Mouse (Mus musculus): Measurements from ENCODE around the gene Cyp46a1.
A peak's percentile ranks its signal among the peaks of the same experiment; 100 is the strongest.

Cyp46a1 gene

DNA sequence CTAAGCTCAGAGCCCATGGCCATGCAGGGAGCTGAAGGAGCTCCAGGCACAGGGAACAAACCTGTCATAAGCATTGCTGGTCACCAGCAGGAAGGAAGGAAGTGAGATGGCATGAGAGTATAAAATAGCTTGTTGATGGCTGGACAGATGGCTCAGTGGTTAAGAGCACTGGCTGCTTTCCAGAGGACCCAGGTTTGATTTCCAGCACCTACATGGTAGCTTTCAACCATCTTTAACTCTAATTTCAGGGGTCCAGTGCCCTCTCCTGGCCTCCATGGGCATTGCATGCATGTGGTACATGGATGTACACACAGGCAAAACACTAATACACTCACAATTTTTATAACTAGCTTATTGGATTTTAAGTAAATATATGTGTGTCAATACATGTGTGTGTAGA, 21.8 kb downstream of the Cyp46a1 start:
- no peak for DNase-seq (ENCODE audit: low spot score in 2 of 2)

DNA sequence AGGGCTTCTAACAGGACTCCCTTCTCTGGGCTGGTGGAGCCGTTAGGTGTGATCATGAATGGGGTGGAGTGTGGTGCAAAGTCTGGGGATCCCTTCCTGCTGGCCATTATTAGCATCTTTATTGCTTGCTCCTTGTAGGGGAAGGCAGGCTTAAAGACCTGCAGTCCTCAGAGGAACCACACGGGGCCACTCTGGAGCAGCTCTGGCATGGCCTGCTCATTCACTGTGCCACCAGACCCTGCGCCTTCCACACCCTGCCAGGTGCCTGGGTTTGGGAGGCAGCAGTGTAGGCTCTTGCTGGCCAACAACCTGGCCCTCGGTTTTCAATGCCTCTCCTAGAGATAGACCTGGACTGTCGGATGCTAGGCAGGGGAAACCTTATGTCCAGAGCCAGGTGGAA, 29.6 kb downstream of the Cyp46a1 start:
- DNase-seq (ENCODE audit: low spot score in 2 of 2) = peak; percentile 46 to 77

DNA sequence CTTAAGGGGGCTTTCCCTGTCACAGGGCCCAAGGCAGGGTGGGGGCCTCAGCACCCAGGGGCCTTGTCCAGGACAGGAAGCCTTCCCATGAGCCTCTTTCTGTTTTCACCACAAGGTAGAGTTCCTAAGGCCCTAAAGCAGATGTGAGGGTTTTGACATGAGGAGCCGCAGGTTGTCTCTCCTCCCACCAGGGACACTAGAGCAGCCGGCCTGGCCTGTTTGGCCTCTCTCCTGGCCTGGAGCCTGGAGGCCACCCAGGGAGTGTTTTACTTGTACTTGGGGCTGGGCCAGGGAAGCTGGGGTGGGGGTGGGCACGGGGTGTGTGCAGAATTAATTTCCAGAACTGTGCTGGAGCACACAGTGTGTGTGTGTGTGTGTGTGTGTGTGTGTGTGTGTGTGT, 31.2 kb downstream of the Cyp46a1 start:
- peak in 1 of 2 experiments; percentile 33 for DNase-seq (ENCODE audit: low spot score in 2 of 2)

GRCm38 (mm10) chr12:108365868-108366267, 31.7 kb downstream of the Cyp46a1 start:
- DNase-seq (ENCODE audit: low spot score in 2 of 2) = no peak

DNA sequence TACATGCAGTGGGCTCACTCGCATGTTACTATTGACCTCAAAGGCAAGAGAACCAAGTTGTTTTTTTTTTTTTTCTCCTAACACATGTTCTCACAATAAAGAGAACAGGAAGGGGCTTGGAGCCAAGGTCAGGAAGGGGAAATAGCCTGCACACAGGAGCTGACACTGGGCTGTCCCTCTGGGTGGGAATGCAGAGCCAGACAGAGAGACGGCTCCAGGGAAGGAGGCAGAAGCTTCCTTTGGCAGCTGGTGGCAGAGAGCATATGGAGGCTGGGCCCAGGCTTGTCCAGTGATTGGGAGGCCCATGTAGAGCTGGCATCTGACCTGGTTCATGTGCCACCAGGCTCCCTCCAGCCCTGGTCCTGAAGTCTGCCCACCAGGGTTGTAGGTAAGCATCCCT, 33.7 kb downstream of the Cyp46a1 start:
- DNase-seq (ENCODE audit: low spot score in 2 of 2) = no peak

GRCm38 (mm10) chr12:108368921-108369320, 34.7 kb downstream of the Cyp46a1 start:
- DNase-seq (ENCODE audit: low spot score in 2 of 2) = no peak

DNA sequence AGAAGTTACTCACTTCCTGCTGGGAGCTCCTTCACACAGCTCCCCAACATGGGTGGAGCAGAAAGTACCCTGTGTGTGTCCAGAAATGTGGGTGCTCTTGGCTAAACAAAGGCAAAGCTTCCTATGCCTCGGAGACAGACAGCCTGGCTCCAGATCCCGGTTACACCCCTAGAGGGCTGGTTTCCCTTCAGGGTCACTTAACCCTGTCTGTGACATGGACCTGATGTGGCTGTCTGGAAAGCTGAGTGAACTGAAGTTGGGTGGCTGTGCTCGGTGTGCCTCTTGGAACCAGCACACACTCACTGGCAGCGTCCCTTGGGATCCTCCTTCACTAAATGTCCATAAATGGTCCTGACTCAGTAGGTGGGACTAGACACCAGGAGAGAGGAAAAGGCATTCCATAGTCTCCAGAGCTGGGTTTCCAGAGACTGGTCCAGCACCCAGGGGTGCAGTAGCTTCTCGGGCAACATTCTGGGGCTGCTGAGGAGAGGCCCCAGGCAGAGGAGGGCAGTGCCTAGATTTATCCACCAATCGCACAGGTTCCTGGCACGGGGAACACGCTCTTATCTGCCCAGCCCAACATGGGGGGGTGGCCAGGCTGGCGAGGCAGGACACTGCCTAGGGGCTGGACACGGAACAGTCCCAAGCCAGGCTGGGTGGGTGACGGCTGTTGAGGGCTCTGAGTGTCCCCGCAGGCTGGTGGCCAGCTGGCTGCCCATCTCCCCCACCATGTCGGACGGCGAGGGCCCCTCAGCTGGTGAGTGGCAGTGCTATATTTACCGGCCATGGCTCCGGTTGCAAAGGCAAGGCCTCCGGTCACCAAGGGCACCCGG, 36.6 kb downstream of the Cyp46a1 start, which contains the start of gene Eml1:
Eml1 (plus strand) TSS at position 362 of the 833 bp plus-strand sequence.
- DNase-seq (ENCODE audit: low spot score in 2 of 2) = no peak

DNA sequence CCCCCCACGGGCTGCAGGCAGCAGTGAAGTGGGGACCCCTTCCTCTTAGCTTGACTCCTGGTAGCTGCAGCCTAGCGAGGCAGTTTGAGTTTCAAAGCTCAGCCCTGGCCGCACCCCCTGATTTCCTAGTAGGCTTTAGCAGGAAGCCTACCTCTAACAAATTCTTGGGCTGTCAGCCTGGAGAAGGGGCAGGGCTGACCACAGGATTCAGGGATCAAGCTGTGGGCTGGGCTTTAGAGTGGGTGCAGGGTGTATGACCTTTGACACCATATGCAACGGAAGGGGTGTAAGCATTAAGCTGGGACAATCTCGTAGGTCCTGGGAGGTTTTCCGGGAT, 37.2 kb downstream of the Cyp46a1 start:
- no peak for DNase-seq (ENCODE audit: low spot score in 2 of 2)

DNA sequence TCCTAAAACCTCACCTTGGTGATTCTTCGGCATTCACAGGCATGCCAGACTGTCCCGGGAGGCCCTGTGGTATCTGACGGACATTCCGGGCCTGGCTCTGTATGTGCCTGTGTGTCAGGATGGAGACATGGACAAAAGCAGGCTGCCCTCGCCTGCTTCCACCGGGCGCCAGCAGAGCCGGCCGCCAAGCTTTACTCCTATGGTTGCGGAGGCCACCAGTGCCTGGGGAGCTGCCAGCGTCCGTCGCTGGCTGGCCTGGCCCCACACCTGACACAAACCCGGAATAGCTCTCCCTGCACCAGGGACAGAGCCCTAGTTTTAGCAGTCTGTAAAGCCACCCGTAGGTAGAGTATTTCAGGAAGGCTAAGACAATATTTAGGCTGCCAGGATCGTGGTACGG, 38.1 kb downstream of the Cyp46a1 start:
- DNase-seq (ENCODE audit: low spot score in 2 of 2) = no peak

DNA sequence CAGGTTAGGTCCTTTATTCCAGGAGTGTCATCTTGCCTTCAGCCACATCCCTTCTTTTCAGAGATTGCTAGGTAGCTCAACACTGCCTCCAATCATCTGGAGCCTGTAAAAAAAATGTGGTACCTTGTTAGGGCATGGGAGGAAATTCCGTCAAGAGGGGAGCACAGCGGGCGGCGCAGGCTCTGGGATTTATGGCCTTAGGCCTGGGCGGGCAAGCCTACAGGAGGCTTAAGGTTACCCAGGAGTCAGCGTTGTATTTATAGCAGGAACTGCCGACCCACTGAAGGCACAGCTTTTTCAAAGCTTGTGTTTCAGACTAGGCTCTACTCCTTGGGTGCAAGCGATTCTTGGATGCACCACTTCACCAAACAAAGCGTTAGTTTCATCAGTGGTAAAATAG, 39.4 kb downstream of the Cyp46a1 start:
- DNase-seq (ENCODE audit: low spot score in 2 of 2) = no peak

DNA sequence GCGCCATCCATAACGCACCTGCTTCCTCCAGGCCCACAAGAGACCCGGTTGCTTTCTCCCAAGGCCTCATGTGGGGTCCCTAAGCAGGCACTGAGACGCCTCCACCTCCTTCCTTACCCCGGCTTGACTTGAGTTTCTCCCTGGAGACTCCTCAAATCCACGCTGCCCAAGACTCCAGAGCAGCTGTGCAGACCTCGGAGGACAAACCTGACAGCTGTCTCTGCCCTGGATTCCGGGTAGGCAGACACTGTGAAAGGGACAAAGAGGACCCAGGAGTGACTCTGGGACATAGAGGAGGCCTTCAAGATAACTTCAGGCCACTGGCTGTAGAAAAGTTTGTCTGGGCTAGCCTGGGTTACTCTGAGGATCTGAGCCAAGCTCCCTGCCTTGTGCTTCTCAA, 40.5 kb downstream of the Cyp46a1 start:
- DNase-seq (ENCODE audit: low spot score in 2 of 2) = no peak

DNA sequence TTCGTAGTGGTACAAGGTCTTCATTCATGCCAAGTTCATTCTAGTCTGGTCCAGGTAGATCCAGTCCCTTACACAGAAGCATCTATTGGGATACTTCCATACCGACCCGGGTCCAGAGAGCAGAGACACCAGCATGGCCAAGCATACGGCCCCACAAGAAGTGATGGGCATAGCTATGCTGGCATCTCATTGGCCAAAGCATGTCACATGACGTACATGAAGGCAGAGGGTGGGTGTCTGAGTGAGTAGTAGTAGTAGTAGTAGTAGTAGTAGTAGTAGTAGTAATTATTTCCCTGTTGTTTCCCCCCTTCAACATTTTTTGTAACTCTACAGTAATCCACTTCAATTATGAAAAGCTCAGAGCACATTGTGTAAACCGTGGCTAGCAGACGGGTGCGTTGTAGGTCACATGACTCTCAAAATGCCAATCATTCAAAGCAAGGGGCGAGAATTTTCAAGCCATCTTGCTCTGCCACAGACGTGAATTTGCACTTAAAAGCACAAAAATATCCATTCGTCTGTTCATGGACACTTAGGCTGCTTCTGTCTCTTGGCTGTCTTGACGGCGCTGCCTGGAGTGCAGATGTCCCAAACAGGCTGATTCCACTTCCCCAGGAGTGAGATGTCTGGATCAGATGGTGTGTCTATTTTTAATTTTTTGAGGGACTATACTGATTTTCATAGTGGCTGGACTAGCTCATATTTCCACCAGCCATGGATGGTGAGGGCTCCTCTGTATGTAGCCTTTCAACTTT, 44.4 kb downstream of the Cyp46a1 start:
- DNase-seq (ENCODE audit: low spot score in 2 of 2) = peak; percentile 27 to 57

DNA sequence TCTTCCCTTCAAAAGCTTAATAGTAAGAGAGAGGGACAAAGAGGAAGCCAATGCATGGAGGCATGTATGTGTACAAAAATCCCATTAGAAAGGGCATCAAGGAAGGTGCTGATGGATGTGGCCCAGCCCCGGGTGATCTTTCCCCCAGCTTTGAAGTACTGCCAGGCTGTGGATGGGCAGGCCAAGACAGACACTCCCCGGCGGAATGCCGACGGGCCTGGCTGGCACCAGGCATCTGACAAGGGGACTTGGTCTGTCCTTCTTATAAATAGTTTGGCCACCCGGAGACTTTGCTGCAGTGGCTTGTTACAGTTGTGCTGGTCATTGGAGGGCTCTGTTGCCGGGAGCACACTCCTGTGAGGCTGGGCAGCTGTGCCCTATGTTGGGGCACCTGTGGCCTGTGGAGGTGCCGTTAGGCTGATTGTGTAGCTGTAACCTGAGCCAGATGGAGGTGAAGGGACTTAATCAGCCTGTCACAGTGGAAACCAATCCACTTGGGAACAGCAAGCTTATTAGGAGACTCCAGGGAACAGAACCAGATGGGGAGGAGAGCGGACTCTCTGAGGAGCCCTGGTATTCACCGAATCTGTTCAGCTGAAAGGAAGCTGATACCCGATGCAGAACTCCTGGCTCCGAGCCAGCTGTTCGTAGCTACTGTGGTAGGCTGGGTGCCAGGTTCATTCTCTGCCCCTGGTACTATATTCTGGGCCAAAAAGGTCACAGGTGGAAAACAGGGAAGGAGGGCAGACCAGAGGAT, 52.5 kb downstream of the Cyp46a1 start:
- no peak for DNase-seq (ENCODE audit: low spot score in 2 of 2)

- DNase-seq (ENCODE audit: low spot score in 2 of 2) = no peak
Observed at GRCm38 (mm10) chr12:108389718-108390117, 55.5 kb downstream of the Cyp46a1 start.

DNA sequence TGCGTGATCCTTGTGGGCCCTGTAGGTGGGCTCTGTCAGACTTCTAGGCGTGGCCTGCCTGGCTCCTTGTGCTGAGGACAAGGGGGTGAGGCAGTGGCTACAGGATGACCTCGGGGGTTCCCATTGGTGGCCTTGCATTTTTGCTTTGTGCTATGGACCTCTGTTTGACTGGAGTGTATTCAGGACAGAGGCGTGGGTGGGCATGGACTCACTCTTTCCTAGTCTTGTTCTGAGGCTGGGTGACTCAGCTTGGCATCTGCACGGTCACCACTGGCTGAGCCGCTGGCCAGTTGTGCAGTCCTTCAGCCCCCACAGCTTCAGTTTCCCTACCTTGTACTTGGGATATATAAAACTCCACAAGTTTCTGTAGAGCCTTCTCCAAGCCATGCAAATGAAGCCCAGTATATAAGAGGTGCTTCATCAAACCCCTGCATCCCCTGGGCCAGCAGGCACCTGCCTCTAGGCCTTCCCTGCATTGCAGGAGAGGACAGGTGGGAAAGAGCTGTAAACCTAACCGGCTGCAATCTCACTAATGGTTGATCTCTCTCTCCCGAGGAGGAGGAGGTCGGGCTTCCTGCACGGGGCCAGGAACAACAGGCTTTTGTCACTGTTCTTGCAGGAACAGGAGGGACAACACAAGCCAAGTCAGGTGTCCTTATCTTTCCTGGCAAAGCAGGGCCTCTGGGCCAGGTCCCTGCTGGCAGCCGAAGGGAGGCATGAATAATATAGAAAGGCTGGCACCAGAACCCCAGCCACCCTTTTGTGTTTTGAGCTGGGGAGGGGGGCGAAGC, 58.3 kb downstream of the Cyp46a1 start:
- DNase-seq (ENCODE audit: low spot score in 2 of 2) = no peak

GRCm38 (mm10) chr12:108393082-108393481, 58.9 kb downstream of the Cyp46a1 start:
- DNase-seq (ENCODE audit: low spot score in 2 of 2) = no peak

- no peak for DNase-seq (ENCODE audit: low spot score in 2 of 2)
Observed at GRCm38 (mm10) chr12:108393637-108394036, 59.5 kb downstream of the Cyp46a1 start.

- DNase-seq (ENCODE audit: low spot score in 2 of 2) = no peak
Observed at GRCm38 (mm10) chr12:108394534-108395284, 60.5 kb downstream of the Cyp46a1 start.

GRCm38 (mm10) chr12:108395285-108395660, 61.1 kb downstream of the Cyp46a1 start:
- DNase-seq (ENCODE audit: low spot score in 2 of 2) = no peak

DNA sequence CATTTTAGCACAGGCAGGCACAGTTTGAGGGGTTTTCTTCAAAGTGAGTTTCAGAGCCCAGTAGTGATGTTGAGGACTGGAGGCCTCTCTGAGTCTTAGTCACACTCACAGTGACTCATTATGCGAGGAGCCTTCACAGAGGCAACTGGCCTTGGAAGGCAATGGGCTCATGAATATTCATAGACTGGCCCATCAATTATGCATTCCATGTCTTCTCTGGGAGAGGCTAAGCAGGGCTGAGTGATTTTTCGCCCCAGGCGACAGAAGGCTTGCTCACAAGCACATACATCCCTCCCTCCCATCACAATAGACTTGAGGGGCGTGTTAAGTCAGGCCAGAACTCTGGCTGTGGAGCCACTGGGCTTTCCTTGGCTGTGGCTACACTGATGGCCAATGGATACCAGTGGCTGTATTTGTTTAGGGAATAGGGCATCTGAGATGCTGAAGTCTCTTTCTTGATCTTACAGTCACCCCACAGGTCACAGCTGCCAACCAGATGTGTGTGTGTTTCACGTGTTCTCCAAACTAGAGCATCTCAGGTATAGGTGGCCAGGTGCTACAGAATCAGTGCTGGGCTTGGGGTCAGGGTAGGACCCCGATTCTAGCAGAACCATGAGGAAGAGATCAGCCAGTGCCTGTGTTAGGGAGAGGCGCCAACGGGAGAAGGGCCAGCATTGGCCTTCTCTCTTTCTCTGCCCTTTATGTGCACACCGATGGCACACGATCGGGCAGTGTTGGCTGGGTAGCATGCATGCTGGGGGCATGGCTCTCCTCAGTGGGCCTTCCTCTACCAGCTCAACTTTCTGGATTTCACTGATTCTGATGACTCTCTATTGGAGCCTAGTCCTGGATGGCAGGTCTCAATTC, 62.1 kb downstream of the Cyp46a1 start:
- peak; percentile 40 to 62 for DNase-seq (ENCODE audit: low spot score in 2 of 2)
